In genomic region chr2:32312318-32312964, GRCm38 (mm10) we compare ENCODE assay signal across 8 mouse cellular contexts. TPM values are rescaled to one million over a fixed set of nuclear protein-coding genes. Genes with fewer than 3 reads are reported as not detected.
DNase-seq lines count a peak whose midpoint lies in the region; ATAC-seq and TF ChIP-seq lines count a peak whose summit lies in the region.

No protein-coding gene starts in this region.

- H3K27ac ChIP-seq in left cerebral cortex, adult 2 months, result peak overlapping the region; percentile 79
- peak overlapping the region; percentile 34; the same call in 1 of the 2 replicates for H3K27ac ChIP-seq in lung, embryonic 16.5 days (ENCODE audit: low read length)

- intact Hi-C loops in left cerebral cortex, adult 2 months (cut with DNase I), result no loop called here
- intact Hi-C loops in left cerebral cortex, postnatal 36 days (cut with DNase I), result no loop called here

- H3K4me1 ChIP-seq in lung, embryonic 16.5 days (replicated peaks; ENCODE audit: control insufficient read depth, insufficient read depth, low read length), result peaks cover 41% of the 10 kb centered on the region

- WGBS in lung, embryonic 16.5 days, result 4% methylated on average over 50 of the region's 56 CpGs

- no peaks in the 10 kb centered on the region for H3K27me3 ChIP-seq in lung, embryonic 16.5 days (ENCODE audit: control insufficient read depth, insufficient read depth, low read depth, low read length)

- TF ChIP-seq CTCF in left cerebral cortex, adult 2 months (IDR thresholded peaks at IDR 0.05), result no peak

- H3K36me3 ChIP-seq in lung, embryonic 16.5 days (ENCODE audit: control insufficient read depth, insufficient read depth, low read length), result peaks cover 5% of the 10 kb centered on the region

- DNase-seq in left cerebral cortex, adult 2 months (ENCODE audit: extremely low spot score in 1 of 2, low spot score in 2 of 2), result peak in 1 of 2 experiments; percentile 71
- no peak for DNase-seq in left cerebral cortex, postnatal 36 days (ENCODE audit: low spot score in 2 of 2)
- peak; percentile 94 for DNase-seq in embryo, embryonic 10 days (ENCODE audit: low spot score)
- peak; percentile 61 to 77 for DNase-seq in heart, adult 18-20 months
- DNase-seq in kidney, adult 18-20 months, result peak; percentile 75
- DNase-seq in ovary, postnatal 14 days (ENCODE audit: low spot score), result peak; percentile 82
- peak; percentile 90 for DNase-seq in thymus, postnatal 14 days

- peak overlapping the region; percentile 100 for H3K4me2 ChIP-seq in lung, embryonic 16.5 days (ENCODE audit: low read depth, low read length)

- H3K9ac ChIP-seq in lung, embryonic 16.5 days (ENCODE audit: low read length), result peak overlapping the region; percentile 83

- H3K9me3 ChIP-seq in lung, embryonic 16.5 days (ENCODE audit: control insufficient read depth, low read length), result no peaks in the 10 kb centered on the region

- peak; percentile 88 for ATAC-seq in lung, embryonic 16.5 days (ENCODE audit: low read depth)

- H3K4me3 ChIP-seq in left cerebral cortex, adult 2 months, result peak overlapping the region; percentile 41
- peak overlapping the region; percentile 77 for H3K4me3 ChIP-seq in lung, embryonic 16.5 days (ENCODE audit: low read length)

RNA-seq across cellular contexts. Expression of gene Swi5, which starts 24.6 kb away (rescaled TPM):
- 100 to 1,000 TPM; 186 to 193 TPM for total RNA-seq in left cerebral cortex, adult 2 months (2021)
- total RNA-seq in left cerebral cortex, postnatal 36 days (2021), result 100 to 1,000 TPM; 207 to 208 TPM
- 100 to 1,000 TPM; 214 to 232 TPM for total RNA-seq in heart, adult 18-20 months (2021)
- polyA plus RNA-seq in lung, embryonic 16.5 days (2015; fragmentation: Nextera tagmentation; extraction: Ambion mirVana), result 396 and 415 TPM in 2 replicates

RNA-seq across cellular contexts. Expression of gene Golga2, which starts 25.3 kb away (rescaled TPM):
- 10 to 100 TPM; 83.2 to 86.4 TPM for total RNA-seq in left cerebral cortex, adult 2 months (2021)
- 10 to 100 TPM; 83.4 to 89.9 TPM for total RNA-seq in left cerebral cortex, postnatal 36 days (2021)
- total RNA-seq in heart, adult 18-20 months (2021), result 10 to 100 TPM; 67.6 to 75.5 TPM
- 25.8 and 27.9 TPM in 2 replicates for polyA plus RNA-seq in lung, embryonic 16.5 days (2015; fragmentation: Nextera tagmentation; extraction: Ambion mirVana)

RNA-seq across cellular contexts. Expression of gene Ciz1, which starts 39.7 kb away (rescaled TPM):
- total RNA-seq in left cerebral cortex, adult 2 months (2021), result 10 to 100 TPM; 89.7 to 90.1 TPM
- 10 to 100 TPM; 60.4 to 97.8 TPM for total RNA-seq in left cerebral cortex, postnatal 36 days (2021)
- total RNA-seq in heart, adult 18-20 months (2021), result 10 to 100 TPM; 19.1 to 27.2 TPM
- 46.1 and 50.7 TPM in 2 replicates for polyA plus RNA-seq in lung, embryonic 16.5 days (2015; fragmentation: Nextera tagmentation; extraction: Ambion mirVana)

RNA-seq across cellular contexts. Expression of gene Dnm1, which starts 40.7 kb away (rescaled TPM):
- total RNA-seq in left cerebral cortex, adult 2 months (2021), result 1,000 to 10,000 TPM; 1,259 to 1,310 TPM
- total RNA-seq in left cerebral cortex, postnatal 36 days (2021), result 1,000 to 10,000 TPM; 1,215 to 1,406 TPM
- total RNA-seq in heart, adult 18-20 months (2021), result 1 to 10 TPM; 3.6 to 4.4 TPM
- 5.7 and 5.9 TPM in 2 replicates for polyA plus RNA-seq in lung, embryonic 16.5 days (2015; fragmentation: Nextera tagmentation; extraction: Ambion mirVana)

RNA-seq across cellular contexts. Expression of gene Uck1, which starts 52.5 kb away (rescaled TPM):
- 10 to 100 TPM; 45.9 to 47.1 TPM for total RNA-seq in left cerebral cortex, adult 2 months (2021)
- 10 to 100 TPM; 50.1 to 52.6 TPM for total RNA-seq in left cerebral cortex, postnatal 36 days (2021)
- total RNA-seq in heart, adult 18-20 months (2021), result 10 to 100 TPM; 20.3 to 26.7 TPM
- polyA plus RNA-seq in lung, embryonic 16.5 days (2015; fragmentation: Nextera tagmentation; extraction: Ambion mirVana), result 60.8 and 63.8 TPM in 2 replicates

Comparison
In these comparisons a context has a peak if more than half of its experiments do, and no peak if none do; other contexts are left out.
1. DNase-seq: peak in embryo, embryonic 10 days (single experiment), heart, adult 18-20 months (2 of 2), kidney, adult 18-20 months (single experiment), ovary, postnatal 14 days (single experiment) and thymus, postnatal 14 days (single experiment); none in left cerebral cortex, postnatal 36 days (0 of 2).